Mouse (Mus musculus): Measurements from ENCODE around the gene Gm49510. TPM values are rescaled to one million over a fixed set of nuclear protein-coding genes. Genes with fewer than 3 reads are reported as not detected.
"Not testable (repeated sequence)": the region's sequence is repeated elsewhere in the genome, so short reads cannot be mapped to it uniquely, and the experiment has no call there.

Gm49510 gene
- total RNA-seq, 2 experiments from 2014 or later, result not detected

DNA sequence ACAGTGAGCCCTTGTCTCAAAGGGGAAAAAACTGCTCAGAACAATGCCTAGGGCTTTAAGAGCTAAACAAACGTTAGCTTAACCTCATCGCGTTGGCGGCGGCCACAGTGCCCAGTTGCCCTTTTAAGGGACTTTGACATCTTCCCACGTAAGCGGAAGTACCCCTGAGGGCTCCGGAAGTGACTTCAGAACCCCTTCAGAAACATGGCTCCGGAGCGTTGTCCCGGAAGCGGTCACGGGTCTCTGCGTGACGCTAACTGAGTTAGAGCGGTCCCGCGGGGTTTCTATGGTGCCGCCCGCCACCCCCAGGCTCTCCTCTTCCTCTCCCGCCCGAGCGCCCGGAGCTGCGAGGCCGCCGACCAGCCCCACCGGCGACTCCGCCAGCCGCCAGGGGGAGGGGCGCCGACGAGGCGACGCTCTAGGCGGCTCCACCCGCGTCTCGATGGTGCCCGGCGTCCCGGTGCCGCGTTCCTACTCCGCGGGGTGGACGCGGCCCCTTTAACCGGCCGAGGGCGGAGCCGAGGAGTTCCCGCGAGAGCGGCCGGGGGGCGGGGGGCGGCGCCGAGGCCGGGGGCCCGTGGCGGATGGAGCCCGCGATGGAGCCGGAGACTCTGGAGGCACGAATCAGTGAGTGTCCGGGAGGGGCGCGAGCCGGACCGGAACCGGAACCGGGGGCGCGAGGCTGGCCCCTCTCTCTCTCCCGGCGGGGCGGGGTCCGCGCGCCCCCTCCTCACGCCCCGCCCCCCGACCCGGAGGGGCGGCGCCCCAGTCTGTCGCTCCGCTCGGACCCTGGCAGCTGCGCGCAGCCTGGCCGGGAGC, 22.3 kb upstream of the Gm49510 start, which contains the start of gene Gga1:
Gene Gga1, plus strand, starts transcription at position 200 of the 819 bp plus-strand sequence.
- intact Hi-C loops (cut with DNase I), result loop anchor here (2.0 kb wide), 1 partner anchor 58 kb away; the partner anchor contains the start of gene Nol12
- peak; percentile 92 to 96 for DNase-seq

DNA sequence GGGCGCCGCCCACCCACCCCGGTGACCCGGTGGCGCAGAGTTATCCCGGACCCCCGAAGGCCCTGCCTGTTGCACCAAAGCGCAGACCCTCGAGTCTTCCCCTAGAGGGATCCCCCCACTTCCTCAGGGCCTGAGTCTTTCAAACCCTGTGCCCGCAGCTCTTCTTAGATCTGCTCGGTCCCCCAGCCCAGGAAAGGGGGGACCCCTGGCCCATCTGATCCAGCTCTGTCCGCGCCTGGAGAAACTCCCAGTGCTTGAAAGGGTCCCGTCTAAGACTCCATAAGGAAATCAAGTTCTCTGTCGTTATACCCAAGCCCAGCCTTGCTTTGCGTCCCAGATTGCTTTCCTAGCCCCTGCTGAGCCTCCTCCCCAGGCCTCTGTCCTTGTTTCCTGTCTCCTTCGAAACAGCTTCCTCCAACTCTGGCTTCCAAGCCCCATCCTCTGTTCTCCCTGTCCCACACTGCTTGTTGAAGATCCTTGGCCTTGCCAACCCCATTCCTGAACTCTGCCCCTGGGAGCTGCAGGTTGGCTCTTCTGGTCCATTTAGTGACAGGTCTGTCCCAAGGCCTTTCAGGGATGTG, 21.6 kb upstream of the Gm49510 start:
- intact Hi-C loops (cut with DNase I), result loop anchor here (2.0 kb wide), 1 partner anchor 57 kb away; the partner anchor contains the start of gene Nol12
- peak in 1 of 2 experiments; percentile 37 for DNase-seq

DNA sequence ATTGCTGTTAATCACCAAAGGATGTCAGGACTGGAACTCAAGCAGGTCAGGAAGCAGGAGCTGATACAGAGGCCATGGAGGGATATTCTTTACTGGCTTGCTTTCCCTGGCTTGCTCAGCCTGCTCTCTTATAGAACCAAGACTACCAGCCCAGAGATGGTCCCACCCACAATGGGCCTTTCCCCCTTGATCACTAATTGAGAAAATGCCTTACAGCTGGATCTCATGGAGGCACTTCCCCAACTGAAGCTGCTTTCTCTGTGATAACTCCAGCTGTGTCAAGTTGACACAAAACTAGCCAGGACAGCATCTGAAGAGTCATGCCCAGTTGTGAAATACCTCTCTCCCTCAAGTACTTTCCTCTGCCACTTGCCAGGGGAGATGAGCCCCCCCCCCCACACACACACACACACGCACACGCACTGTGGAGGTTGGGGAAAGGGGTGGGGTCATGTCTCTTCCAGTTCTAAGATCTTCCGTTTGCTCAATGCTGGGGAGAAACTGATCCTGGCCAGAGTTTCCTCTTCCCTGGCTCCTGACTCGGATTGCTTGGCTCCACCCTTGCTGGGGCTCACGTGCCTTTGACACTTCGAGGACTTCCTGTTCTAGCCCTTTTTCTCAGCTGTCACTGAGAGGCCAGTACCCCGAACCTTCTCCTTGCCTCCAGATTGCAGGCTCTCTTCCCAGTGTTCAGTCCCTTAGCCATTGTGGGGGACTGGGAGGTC, 20.5 kb upstream of the Gm49510 start:
- intact Hi-C loops (cut with DNase I), result not testable (repeated sequence)
- peak in 1 of 2 experiments; percentile 43 for DNase-seq

DNA sequence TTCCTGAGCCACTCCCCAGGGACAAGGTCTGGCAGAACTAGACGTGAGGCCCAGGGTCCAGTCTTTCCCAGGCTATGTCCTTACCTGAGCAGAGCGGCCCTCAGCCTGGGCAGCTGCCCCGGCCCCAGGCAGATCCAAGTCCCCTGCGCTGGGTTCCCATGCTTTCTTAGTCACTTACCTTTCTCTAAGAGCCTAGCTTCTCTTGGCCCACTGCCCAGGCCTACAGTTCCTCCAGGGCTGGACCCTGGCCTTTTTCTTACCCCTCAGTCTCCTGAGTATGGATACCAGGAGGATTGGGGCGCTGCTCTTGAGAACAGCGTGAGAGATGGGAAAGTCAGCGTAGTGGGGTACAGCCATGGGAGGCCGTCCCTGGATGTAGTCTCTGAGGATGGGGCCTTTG, 19.0 kb upstream of the Gm49510 start:
- DNase-seq, result no peak
- intact Hi-C loops (cut with DNase I), result no loop called here

DNA sequence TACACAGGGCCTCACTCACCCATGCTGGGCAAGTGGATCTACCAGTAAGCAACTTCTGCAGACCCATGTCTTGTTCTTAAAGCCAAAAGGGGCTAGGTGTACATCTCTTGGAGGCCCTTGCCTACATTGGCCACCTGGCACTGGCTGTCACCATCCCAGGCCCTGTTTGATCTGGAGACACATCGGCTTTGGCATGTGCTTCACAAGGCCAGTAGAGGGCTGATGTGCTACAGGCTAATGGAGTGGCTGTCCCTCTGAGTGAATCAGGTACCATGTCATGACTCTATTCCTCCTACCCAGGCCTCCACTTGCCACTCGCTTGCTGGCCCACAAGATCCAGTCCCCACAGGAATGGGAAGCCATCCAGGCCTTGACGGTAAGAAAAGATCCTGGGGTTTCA, 17.6 kb upstream of the Gm49510 start:
- intact Hi-C loops (cut with DNase I), result no loop called here
- no peak for DNase-seq

DNA sequence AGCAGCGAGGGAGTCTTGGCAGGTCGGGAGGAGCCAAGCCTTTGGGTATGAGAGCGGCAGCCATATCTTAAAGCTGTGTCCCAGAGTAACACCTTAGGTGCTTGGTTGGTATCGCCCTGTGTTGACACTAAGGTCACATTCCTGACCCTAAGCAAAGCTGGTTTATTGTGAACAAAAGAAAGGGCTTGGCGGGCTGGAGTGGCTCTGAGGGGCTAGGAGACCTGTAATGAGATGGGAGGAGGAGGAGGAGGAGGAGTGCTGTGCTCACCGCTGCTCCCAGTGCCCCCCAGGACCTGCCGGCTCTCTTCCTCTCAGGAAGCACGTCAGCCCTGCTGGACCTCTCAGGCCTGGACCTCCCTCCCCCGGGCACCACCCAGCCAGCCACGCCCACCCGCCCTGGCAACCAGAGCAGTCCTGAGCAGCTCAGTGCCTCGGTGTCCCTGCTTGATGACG, 10.0 kb upstream of the Gm49510 start:
- intact Hi-C loops (cut with DNase I), result no loop called here
- no peak for DNase-seq

DNA sequence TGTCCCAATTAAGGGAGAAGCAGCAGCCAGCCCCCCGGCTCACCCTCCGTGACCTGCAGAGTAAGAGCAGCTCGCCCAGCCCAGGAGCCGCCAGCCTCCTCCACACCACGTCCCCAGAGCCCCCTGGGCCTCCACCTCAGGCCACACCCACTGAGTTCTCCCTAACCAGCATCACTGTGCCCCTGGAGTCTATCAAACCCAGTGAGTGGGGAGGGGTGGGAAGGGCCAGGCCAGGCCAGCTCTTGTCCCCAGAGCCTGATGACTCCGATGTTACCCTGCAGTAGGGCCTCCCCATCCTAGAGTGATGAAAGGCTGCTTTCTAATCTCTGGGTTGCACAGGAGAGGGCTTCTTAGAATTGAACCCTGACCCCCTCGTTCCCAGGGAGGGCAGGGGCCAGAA, 7.0 kb upstream of the Gm49510 start:
- intact Hi-C loops (cut with DNase I), result no loop called here
- no peak for DNase-seq

DNA sequence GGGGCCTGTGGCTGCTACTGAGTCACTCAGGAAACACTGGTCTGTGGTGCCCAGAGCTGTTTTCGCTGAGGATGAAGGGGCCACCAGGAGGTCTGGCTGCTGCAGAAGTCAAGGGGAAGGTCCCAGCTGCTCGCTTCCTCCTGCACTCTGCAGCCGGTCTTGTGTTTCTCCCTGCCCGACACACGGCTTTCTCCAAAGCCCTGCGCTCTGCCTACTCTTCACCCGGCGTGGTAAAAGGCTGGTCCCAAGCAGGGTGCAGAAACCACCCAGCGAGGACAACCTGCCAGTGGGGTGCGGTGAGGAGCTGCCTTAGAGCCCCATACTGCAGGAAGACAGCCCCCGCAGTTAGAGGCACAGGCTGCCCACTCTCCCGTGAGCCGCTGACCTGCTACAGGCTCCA, 4.7 kb upstream of the Gm49510 start:
- no peak for DNase-seq
- intact Hi-C loops (cut with DNase I), result no loop called here

DNA sequence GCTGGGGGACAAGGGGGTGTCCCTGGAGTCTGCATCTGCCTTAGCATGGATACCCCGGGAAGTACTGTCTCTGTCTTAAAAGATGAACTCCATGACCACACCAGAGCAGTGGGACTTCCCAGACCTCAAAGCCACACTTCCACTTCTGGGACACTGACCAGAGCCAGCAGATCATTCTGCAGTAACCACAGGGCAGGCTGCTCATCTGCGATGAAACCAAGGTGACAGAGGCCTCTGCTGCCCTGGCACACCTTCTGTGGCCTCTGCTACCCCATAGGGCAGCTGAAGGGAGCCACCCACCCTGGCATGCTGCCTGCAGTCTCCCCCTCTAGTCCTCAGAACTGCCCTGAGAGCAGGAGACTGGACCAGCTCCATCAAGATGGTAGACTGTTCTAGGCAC, 3.7 kb upstream of the Gm49510 start:
- no peak for DNase-seq
- intact Hi-C loops (cut with DNase I), result no loop called here

DNA sequence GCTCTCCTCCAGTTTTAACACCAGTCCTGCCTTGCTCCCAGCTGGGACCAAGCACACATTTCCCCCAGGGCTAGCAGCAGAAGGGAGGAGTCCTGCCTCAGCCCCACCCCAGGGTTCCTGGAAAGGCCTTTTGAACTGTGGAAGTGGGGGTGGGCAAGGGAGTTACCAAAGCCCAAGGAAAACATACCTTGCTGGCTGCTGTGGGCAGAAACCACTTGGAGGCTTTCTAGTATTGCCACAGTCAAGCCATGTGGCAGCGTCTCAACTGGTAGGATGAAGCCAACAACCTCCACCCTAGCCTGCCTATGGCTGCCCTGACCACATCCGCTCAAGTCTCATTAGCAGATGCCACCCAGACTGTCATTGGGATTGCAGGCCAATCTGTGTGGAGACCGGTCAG, 3.3 kb upstream of the Gm49510 start:
- intact Hi-C loops (cut with DNase I), result no loop called here
- DNase-seq, result no peak

DNA sequence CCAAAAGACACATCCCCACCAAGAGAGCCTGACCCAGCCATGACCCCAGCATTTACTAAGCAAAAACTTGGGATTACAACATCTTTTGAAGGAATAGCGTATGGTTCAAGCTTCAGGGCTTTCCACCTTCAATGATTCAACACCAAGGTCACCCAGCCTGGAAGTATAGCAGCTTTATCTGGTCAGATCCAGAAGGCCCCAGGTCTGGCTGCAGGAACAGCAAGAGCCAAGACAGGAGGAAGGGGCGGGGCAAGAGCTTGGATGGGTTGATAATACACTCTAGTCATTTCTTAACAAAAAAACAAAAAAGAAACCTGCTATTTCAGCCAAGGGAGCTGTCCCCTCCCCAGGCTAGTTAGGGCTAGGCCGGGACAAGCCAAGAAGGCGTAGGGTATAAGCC, 2.0 kb upstream of the Gm49510 start:
- intact Hi-C loops (cut with DNase I), result no loop called here
- no peak for DNase-seq

DNA sequence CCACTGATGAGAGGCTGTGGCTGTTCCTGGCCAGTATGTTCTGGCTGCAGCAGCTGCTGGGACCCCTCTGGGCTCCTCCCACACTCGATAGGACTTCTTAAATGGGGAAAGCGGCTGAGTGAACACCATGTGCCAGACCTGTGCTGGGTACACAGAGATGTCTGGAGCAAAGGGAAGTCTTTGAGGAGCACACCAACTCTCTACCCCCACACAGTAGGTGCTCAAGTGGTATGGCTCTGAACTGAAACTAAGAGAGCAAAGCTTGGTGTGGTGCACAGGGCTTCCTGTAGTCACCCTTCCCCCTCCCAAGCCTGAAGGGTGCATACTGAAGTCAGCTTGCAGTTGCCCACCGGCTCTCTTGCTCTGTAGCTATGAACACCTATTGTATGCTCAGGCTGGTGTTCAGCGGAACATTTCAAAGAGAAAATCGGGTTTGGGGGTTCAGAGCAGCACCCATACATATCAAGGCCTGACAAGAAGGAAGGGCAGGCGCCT, 913 bp upstream of the Gm49510 start:
- intact Hi-C loops (cut with DNase I), result no loop called here
- no peak for DNase-seq

DNA sequence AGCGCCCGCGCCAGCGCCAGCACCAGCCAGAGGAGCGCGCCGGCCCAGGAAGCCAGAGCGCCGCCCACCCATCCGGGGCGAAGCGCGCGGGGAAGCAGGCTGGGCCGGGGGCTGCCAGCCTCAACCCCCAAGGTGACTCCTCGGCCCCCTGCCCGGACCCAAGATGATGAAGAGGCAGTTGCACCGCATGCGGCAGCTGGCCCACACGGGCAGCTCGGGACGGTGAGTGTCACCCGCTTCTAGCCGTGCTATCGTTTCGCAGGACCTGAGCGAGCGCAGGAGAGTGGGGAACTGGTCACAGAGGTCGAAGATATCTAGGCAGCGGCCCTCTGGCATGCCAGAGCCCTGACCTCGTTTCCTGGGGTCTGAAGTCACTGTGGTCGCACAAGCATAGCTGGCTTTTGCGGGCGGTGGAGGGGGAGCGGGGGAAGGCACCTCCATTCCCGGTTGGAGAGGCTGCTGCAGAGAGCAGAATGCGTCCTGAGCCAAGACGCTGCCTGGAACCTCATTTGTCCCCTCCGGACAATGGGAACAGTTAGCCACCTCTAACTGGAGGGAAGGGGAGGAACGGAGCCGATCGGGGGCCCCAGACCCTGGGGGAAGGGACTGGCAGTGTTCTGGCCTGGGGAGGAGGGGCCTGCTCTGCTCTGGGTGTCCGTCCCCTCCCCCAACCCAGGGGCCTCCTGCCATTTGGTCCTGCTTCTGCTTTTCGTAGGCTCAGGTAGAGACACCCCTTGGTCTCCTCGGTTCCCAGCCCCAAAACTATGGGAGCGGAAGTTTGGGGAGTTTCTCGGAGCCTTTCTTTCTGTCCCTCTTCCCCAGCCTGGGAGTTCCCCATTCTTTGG, 495 bp downstream of the Gm49510 start, which contains the start of gene Sh3bp1:
Gene Sh3bp1, plus strand, starts transcription at position 29 of the 845 bp plus-strand sequence.
- intact Hi-C loops (cut with DNase I), result loop anchor here (5.0 kb wide), 1 partner anchor 42 kb away; no protein-coding TSS in a partner anchor

DNA sequence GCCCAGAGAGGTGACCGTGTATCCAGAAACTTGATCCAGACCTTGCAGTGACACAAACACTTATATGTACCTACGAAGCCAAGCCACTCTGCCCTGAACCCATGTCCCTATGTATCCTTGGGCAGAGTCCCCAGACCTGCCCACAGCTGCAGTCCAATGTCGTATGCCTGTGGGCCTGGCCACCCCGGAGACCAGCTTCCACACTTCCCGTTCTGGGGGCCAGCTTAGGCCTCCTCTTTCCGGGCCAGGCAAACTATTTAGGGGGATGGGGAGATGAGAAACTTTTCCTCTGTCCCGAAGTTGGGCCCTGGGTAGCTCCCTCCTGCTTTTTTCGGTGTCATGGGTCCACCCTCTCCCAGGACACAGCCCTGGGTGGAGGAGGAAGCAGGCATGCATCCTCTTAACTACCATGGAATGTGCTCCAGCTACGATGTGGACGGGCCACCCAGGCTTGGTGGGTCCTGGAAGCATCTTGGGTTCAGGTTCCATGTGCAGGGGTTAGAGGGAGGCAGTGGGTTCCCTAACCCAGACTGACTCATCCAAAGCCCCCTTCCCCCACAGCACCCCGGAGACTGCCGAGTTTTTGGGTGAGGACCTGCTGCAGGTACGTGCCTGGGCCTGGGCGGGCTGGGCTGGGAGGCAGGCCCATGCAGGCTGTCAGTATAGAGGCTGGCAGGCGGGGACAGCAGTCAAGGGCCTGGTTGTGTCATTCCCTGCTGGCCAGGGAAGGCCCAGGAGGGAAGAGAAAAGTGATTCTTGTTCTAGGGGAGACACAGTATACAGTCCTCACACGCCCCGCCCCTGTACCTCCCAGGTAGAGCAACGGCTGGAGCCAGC, 1.3 kb downstream of the Gm49510 start:
- DNase-seq, result no peak
- intact Hi-C loops (cut with DNase I), result loop anchor here (5.0 kb wide), 1 partner anchor 41 kb away; no protein-coding TSS in a partner anchor

More for the DNA sequence above, 495 bp downstream of the Gm49510 start, which contains the start of gene Sh3bp1:
- DNase-seq, result peak; percentile 67

DNA sequence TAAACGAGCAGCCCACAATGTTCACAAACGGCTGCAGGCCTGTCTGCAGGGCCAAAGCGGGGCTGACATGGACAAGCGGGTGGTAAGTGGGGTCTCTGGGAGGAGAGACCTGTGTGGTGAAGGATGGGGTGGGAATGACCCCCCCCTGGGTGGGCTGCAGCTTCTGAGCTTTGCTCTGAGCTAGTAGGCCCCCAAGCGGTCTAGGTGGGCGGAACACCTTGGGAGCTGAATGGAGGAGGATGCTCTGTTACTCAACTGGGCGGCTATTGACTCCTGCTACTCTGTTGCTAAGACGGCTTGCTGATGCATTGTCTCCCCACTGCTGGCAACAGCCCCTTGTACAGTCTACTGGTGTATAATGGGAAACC, 1.9 kb downstream of the Gm49510 start:
- intact Hi-C loops (cut with DNase I), result loop anchor here (5.0 kb wide), 1 partner anchor 41 kb away; no protein-coding TSS in a partner anchor
- DNase-seq, result no peak

DNA sequence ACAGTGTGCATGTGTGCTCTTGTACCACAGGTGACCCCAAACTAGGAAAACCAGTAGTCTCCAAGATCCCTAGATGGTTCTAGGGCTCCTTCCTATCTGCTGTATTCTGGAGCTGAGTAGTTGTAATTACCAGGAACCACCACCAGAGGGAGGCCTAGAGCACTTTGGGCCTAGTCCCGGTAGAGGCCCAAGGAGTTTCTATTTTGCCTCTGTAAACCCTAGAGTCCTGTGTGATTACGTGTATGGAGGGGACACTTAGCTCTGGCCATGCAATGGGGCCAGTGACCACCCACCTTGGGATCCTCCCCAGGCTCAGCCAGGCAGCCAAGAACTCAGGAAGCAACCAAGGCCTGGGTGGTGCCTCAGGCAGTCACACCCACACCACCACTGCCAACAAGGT, 3.8 kb downstream of the Gm49510 start:
- peak; percentile 86 for DNase-seq
- intact Hi-C loops (cut with DNase I), result loop anchor here (5.0 kb wide), 1 partner anchor 39 kb away; no protein-coding TSS in a partner anchor

DNA sequence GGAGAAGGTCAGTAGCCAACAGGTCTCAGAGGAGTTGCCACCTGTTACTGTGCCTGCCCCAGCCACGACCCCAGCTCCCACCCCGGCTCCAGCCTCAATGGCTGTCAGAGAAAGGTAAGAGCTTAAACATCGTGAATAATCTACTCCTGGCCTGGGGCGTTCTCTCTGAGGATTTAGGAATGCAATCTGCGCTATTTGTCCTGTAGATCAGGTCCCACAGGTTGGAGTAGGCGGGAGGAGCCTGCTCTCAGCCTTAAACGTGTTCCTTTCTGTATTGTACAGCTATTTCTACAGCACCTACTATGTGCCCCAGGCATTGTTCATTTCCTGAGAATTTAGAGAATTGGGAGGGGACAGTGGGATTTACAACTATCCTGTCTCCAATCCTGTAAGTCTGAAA, 8.9 kb downstream of the Gm49510 start:
- intact Hi-C loops (cut with DNase I), result no loop called here
- no peak for DNase-seq

DNA sequence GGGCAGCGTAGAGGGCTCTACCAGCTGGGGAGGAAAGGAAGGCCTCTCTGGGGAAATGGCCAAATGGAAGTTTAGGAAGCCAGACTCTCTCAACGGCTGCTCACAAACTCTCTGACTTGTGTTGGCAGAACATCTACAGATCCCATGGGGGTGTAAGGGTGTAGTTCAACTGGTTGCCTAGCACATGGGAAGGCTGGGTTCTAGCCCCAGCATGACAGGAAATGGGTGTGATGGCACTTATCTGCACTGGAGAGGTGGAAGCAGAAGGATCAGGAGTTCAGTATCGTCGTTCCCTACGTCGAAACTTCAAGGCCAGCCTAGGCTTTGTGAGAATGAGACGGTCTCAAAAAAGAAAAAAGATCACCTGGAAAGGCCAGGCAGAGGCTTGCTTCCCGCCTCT, 9.5 kb downstream of the Gm49510 start:
- intact Hi-C loops (cut with DNase I), result no loop called here

DNA sequence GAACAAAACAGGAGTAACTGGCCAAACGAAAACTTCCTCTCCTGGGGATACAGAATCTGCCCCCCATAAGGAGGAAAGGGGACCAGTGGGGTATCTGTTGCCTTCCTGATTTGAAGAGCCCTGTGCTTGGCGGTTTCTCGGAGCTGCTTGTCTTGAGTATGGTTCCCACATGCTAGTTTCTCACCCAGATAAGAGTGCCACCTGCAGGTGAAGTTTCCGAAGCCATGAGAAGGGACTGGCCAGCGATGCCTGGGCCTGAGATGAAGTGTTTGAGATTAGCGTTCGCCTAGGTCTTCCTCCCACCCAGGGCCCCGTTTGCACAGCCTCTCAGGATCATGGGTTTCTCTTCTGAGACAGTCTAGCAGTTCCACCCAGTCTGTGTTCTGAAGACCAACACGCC, 12.6 kb downstream of the Gm49510 start:
- no peak for DNase-seq
- intact Hi-C loops (cut with DNase I), result no loop called here

More for the DNA sequence above, 9.5 kb downstream of the Gm49510 start:
- DNase-seq, result no peak

Measured in heart, postnatal 36 days (tissue).